Mouse (Mus musculus) lung, postnatal 0 days (tissue): ENCODE measurements around the gene Gpc5.

Source experiments
- CTCF ChIP-seq: IDR thresholded peaks from 2 replicates; pipeline ENCODE4 v1.5.1; 2016; ENCODE audit warnings: antibody characterized with exemption, mild to moderate bottlenecking
- EP300 ChIP-seq: IDR thresholded peaks from 2 replicates; pipeline ENCODE4 v1.6.1; 2016; ENCODE audit warnings: antibody characterized with exemption, mild to moderate bottlenecking, control low read depth

GRCm38 (mm10) chr14:115804751-115805150, 712.7 kb downstream of the Gpc5 start:
- no peak for TF ChIP-seq CTCF
- TF ChIP-seq EP300, result no peak
